Mouse (Mus musculus) ES-E14 (cell line): Measurements from ENCODE around the gene Ube4b. TPM values are rescaled to one million over a fixed set of nuclear protein-coding genes. Genes with fewer than 3 reads are reported as not detected.

Experiments
- DNase-seq: peaks from one replicate; pipeline ENCODE4 v3.0.0-alpha.2; 2013; ENCODE audit warnings: low read depth, low spot score
- H3K27ac ChIP-seq: 2 replicates; pipeline ENCODE4 v1.5.1; 2012; ENCODE audit warnings: low read depth, mild to moderate bottlenecking, low read length, moderate library complexity, mixed read lengths; ENCODE audit not compliant: poor library complexity, insufficient read depth, severe bottlenecking
- H3K36me3 ChIP-seq: 2 replicates; pipeline ENCODE4 v1.6.1; 2012; ENCODE audit warnings: mild to moderate bottlenecking, low read length, moderate library complexity, mixed read lengths; ENCODE audit not compliant: control insufficient read depth, poor library complexity, insufficient read depth, severe bottlenecking
- H3K4me1 ChIP-seq, 2 experiments: fragments of 150-350 bp in 1 of 2; sonication (generic) in 1 of 2; 2 replicates each; pipeline ENCODE4 v1.6.1; 2012; ENCODE audit warnings: low read length in 2 of 2, mild to moderate bottlenecking in 1 of 2, mixed read lengths in 1 of 2; ENCODE audit not compliant: control insufficient read depth in 2 of 2, insufficient read depth in 2 of 2, poor library complexity in 1 of 2
- H3K4me3 ChIP-seq, 2 experiments: fragments of 150-350 bp in 1 of 2; sonication (generic) in 1 of 2; 2 replicates each; pipeline ENCODE4 v1.5.1; 2012; ENCODE audit warnings: low read length in 2 of 2, low read depth in 1 of 2, mild to moderate bottlenecking in 1 of 2, mixed read lengths in 1 of 2; ENCODE audit not compliant: insufficient read depth in 1 of 2, poor library complexity in 1 of 2, severe bottlenecking in 1 of 2
- H3K9ac ChIP-seq: 2 replicates; pipeline ENCODE4 v1.6.1; 2012; ENCODE audit warnings: low read depth, mild to moderate bottlenecking, low read length, mixed read lengths; ENCODE audit not compliant: poor library complexity, insufficient read depth, severe bottlenecking
- H3K9me3 ChIP-seq: fragments of 150-350 bp; sonication (generic); 2 replicates; pipeline ENCODE4 v1.6.1; 2012; ENCODE audit warnings: low read depth, mild to moderate bottlenecking, low read length; ENCODE audit not compliant: control insufficient read depth, insufficient read depth
- CHD2 ChIP-seq: IDR thresholded peaks from 2 replicates; pipeline ENCODE4 v1.6.1; 2014; ENCODE audit warnings: mild to moderate bottlenecking, low read depth, low read length, inconsistent platforms
- HCFC1 ChIP-seq: IDR thresholded peaks from 2 replicates; pipeline ENCODE4 v1.6.1; 2012; ENCODE audit warnings: low read length, inconsistent platforms, borderline replicate concordance; ENCODE audit not compliant: insufficient read depth
- MAFK ChIP-seq: IDR thresholded peaks from 2 replicates; pipeline ENCODE4 v1.6.1; 2014; ENCODE audit warnings: mild to moderate bottlenecking, low read depth, low read length, inconsistent platforms; ENCODE audit not compliant: insufficient read depth
- ZC3H11A ChIP-seq: IDR thresholded peaks from 2 replicates; pipeline ENCODE4 v1.6.1; 2012; ENCODE audit warnings: low read depth, mild to moderate bottlenecking, inconsistent platforms, low read length, borderline replicate concordance
- ZNF384 ChIP-seq: IDR thresholded peaks from 2 replicates; pipeline ENCODE4 v1.6.1; 2012; ENCODE audit warnings: low read depth, low read length, inconsistent platforms
- in situ Hi-C, 2 experiments: fragments of 600-800 bp; cut with MboI; formaldehyde crosslinking; loops; one replicate each; pipeline ENCODE4 v1.15.1; 2025; ENCODE audit warnings: low sequenced_read_pairs in 2 of 2, inconsistent platforms in 1 of 2; ENCODE audit not compliant: unreplicated experiment in 2 of 2
- total RNA-seq: library from RNA; depleted of rRNA; stranded (reverse); fragments of 300-350 nt; gene quantifications from 2 replicates; pipeline ENCODE4 v1.2.3, GENCODE M21; 2012

Gene Ube4b
- total RNA-seq, 1 experiment, result 72.4 TPM

- TF ChIP-seq ZNF384, result no peak
- TF ChIP-seq MAFK, result 0 out of 2 replicates have a peak, but pooled peaks have one; percentile 5
- TF ChIP-seq HCFC1, result no peak
Observed at GRCm38 (mm10) chr4:149332726-149333125, 93.8 kb downstream of the Ube4b start.

GRCm38 (mm10) chr4:149330495-149330894 lies 96.1 kb downstream of the Ube4b start:
- DNase-seq, result no peak
- H3K27ac ChIP-seq, result no peak overlapping the region; the same call in 1 of the 2 replicates
- no peaks in the 10 kb centered on the region for H3K9me3 ChIP-seq
- no peak overlapping the region for H3K9ac ChIP-seq
- no peak overlapping the region for H3K4me3 ChIP-seq
- in situ Hi-C loops, result no loop called here
- H3K36me3 ChIP-seq, result peaks cover 50% of the 10 kb centered on the region
- peaks cover 2 to 8% of the 10 kb centered on the region in 2 experiments; a peak in 2 of 4 replicates for H3K4me1 ChIP-seq
- no peak for TF ChIP-seq MAFK

More at GRCm38 (mm10) chr4:149332726-149333125, 93.8 kb downstream of the Ube4b start:
- Histone ChIP-seq H3K9me3 (no peaks in the 10 kb centered on the region), H3K36me3 (peaks cover 60% of the 10 kb centered on the region), H3K27ac (peak overlapping the region; percentile 92), H3K9ac (peak overlapping the region; percentile 55; the same call in 1 of the 2 replicates), H3K4me1 (peaks cover 2 to 8% of the 10 kb centered on the region in 2 experiments; a peak in 2 of 4 replicates), H3K4me3 (no peak overlapping the region)
- in situ Hi-C loops, result no loop called here
- DNase-seq, result peak; percentile 37

- in situ Hi-C loops, result no loop called here
- TF ChIP-seq ZNF384, result no peak
- TF ChIP-seq HCFC1, result no peak
- TF ChIP-seq MAFK, result no peak
- no peak for TF ChIP-seq ZC3H11A
- TF ChIP-seq CHD2, result no peak
- H3K9me3 ChIP-seq, result no peaks in the 10 kb centered on the region
- H3K4me3 ChIP-seq, result no peak overlapping the region
- peaks cover 2 to 8% of the 10 kb centered on the region in 2 experiments; a peak in 2 of 4 replicates for H3K4me1 ChIP-seq
- no peak overlapping the region for H3K9ac ChIP-seq
- H3K27ac ChIP-seq, result no peak overlapping the region
- DNase-seq, result no peak
- peaks cover 39% of the 10 kb centered on the region for H3K36me3 ChIP-seq
Observed at GRCm38 (mm10) chr4:149328735-149329134, 97.8 kb downstream of the Ube4b start.

- no peak overlapping the region for H3K4me3 ChIP-seq
- peaks cover 34% of the 10 kb centered on the region for H3K36me3 ChIP-seq
- no peak for DNase-seq
Observed at GRCm38 (mm10) chr4:149327281-149327680, 99.3 kb downstream of the Ube4b start.

More at GRCm38 (mm10) chr4:149327281-149327680, 99.3 kb downstream of the Ube4b start:
- in situ Hi-C loops, result no loop called here
- peaks cover 0 to 3% of the 10 kb centered on the region in 2 experiments; a peak in 1 of 4 replicates for H3K4me1 ChIP-seq
- TF ChIP-seq ZC3H11A (no peak), MAFK (no peak), CHD2 (no peak), HCFC1 (no peak), ZNF384 (no peak)
- H3K9me3 ChIP-seq, result no peaks in the 10 kb centered on the region
- H3K27ac ChIP-seq, result no peak overlapping the region
- no peak overlapping the region for H3K9ac ChIP-seq
